Mouse (Mus musculus): ENCODE measurements at regions not wholly inside any gene's neighbourhood (a gene's known extent, or its start where the extent isn't known, plus 50 kb on each side); places are given as distances from the start of the nearest gene placed in this dataset.

GRCm38 (mm10) chr6:95921737-95922136, 191.2 kb upstream of the Fam19a1 start:
- Histone ChIP-seq H3K9ac (no peak overlapping the region), H3K4me1 (replicated peaks; ENCODE audit: control insufficient read depth, insufficient read depth, low read length) (0 out of 2 replicates have a peak, but pooled peaks cover 5% of the 10 kb centered on the region), H3K27me3 (ENCODE audit: control insufficient read depth, insufficient read depth, low read length) (no peaks in the 10 kb centered on the region), H3K4me3 (replicated peaks; ENCODE audit: low read length) (no peak overlapping the region), H3K9me3 (ENCODE audit: control insufficient read depth, low read length) (no peaks in the 10 kb centered on the region), H3K27ac (no peak overlapping the region), H3K36me3 (replicated peaks; ENCODE audit: control insufficient read depth, insufficient read depth) (no peaks in the 10 kb centered on the region), H3K4me2 (replicated peaks) (no peak overlapping the region)
- WGBS = 47% methylated on average over 3 of the region's 3 CpGs
- ATAC-seq (ENCODE audit: low FRiP score) = no peak
- DNase-seq (ENCODE audit: low spot score) = no peak

- no peak for ATAC-seq (ENCODE audit: low FRiP score)
- Histone ChIP-seq H3K9me3 (ENCODE audit: control insufficient read depth, low read length) (no peaks in the 10 kb centered on the region; the same call in 1 of the 2 replicates), H3K4me2 (replicated peaks) (no peak overlapping the region), H3K36me3 (replicated peaks; ENCODE audit: control insufficient read depth, insufficient read depth) (no peaks in the 10 kb centered on the region), H3K4me3 (replicated peaks; ENCODE audit: low read length) (no peak overlapping the region), H3K27ac (no peak overlapping the region), H3K4me1 (replicated peaks; ENCODE audit: control insufficient read depth, insufficient read depth, low read length) (no peaks in the 10 kb centered on the region), H3K27me3 (ENCODE audit: control insufficient read depth, insufficient read depth, low read length) (no peaks in the 10 kb centered on the region), H3K9ac (no peak overlapping the region)
- DNase-seq (ENCODE audit: low spot score) = no peak
- WGBS = 79% methylated on average over 1 of the region's 1 CpGs
Observed at GRCm38 (mm10) chr6:95934561-95934960, 178.4 kb upstream of the Fam19a1 start.

DNA sequence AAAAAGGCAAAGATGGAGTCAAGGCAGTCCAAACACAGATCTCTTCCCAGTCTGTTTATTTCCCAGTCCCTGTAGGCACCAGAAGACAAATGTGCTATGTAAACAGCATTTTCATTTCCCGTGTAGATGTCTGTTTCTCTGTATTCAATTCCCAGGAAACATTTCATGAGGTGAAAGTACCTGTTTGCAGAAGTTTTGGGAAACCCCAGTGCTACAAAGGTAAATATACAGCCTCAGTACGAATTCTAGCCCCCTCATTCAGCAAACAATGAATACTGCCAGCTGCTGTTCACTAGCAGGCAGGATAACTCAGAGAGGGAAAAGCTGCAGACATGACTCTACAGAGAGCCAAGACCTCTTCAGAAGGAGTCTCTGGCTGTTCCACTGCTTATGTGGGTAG, 176.4 kb upstream of the Fam19a1 start:
- ATAC-seq (ENCODE audit: low FRiP score) (no peak), DNase-seq (ENCODE audit: low spot score) (no peak)
- H3K36me3 ChIP-seq (replicated peaks; ENCODE audit: control insufficient read depth, insufficient read depth) = no peaks in the 10 kb centered on the region
- H3K27ac ChIP-seq = no peak overlapping the region
- H3K4me1 ChIP-seq (replicated peaks; ENCODE audit: control insufficient read depth, insufficient read depth, low read length) = no peaks in the 10 kb centered on the region
- H3K27me3 ChIP-seq (ENCODE audit: control insufficient read depth, insufficient read depth, low read length) = no peaks in the 10 kb centered on the region
- H3K4me3 ChIP-seq (replicated peaks; ENCODE audit: low read length) = no peak overlapping the region
- H3K4me2 ChIP-seq (replicated peaks) = no peak overlapping the region
- WGBS = 64% methylated on average over 2 of the region's 2 CpGs
- no peak overlapping the region for H3K9ac ChIP-seq
- no peaks in the 10 kb centered on the region for H3K9me3 ChIP-seq (ENCODE audit: control insufficient read depth, low read length)

DNA sequence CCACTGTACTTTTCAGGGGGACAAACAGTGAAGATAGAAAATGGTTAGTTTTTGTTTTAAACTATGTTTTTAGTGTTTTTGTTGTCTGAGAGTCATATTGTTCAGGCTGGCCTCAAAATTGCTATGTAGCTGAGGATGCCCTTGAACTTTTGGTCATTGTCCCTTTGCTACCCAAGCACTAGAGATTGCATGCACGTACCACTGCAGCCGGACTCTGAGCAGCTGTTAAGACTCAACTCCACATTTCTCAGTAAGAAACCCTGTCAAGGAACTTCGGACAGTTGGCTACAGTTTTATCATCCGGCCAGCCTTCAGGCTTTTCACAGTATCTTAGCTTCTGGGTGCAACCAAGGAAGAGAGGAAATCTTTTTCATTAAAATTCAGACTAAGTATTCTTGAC, 173.9 kb upstream of the Fam19a1 start:
- H3K9me3 ChIP-seq (ENCODE audit: control insufficient read depth, low read length) = no peaks in the 10 kb centered on the region
- no peak overlapping the region for H3K27ac ChIP-seq
- no peak for ATAC-seq (ENCODE audit: low FRiP score)
- no peak overlapping the region for H3K4me3 ChIP-seq (replicated peaks; ENCODE audit: low read length)
- H3K36me3 ChIP-seq (replicated peaks; ENCODE audit: control insufficient read depth, insufficient read depth) = no peaks in the 10 kb centered on the region
- H3K9ac ChIP-seq = no peak overlapping the region
- H3K4me1 ChIP-seq (replicated peaks; ENCODE audit: control insufficient read depth, insufficient read depth, low read length) = no peaks in the 10 kb centered on the region
- 92% methylated on average over 4 of the region's 4 CpGs for WGBS
- no peaks in the 10 kb centered on the region for H3K27me3 ChIP-seq (ENCODE audit: control insufficient read depth, insufficient read depth, low read length)
- DNase-seq (ENCODE audit: low spot score) = no peak
- H3K4me2 ChIP-seq (replicated peaks) = no peak overlapping the region

DNA sequence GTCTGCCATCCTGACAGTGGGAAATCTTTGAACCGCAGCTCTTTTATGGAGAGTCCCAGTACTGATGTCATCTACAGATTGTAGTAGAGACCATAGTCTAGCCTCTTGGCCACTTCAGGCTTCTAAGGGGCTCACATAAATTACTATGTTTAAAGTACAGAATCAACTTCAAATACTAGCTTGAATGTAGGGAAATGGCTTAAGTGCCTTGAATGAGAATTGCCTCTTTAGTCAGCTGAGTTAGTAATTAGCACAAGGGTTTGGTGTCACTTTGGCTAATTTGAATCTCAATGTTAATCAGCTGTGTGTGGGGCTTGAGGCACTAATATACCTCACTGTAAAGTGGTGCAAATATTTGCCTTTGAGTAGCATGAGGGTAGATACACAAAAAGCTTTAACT, 152.2 kb upstream of the Fam19a1 start:
- Histone ChIP-seq H3K27me3 (ENCODE audit: control insufficient read depth, insufficient read depth, low read length) (no peaks in the 10 kb centered on the region), H3K4me2 (replicated peaks) (no peak overlapping the region), H3K36me3 (replicated peaks; ENCODE audit: control insufficient read depth, insufficient read depth) (no peaks in the 10 kb centered on the region), H3K4me3 (replicated peaks; ENCODE audit: low read length) (no peak overlapping the region), H3K9ac (no peak overlapping the region), H3K9me3 (ENCODE audit: control insufficient read depth, low read length) (no peaks in the 10 kb centered on the region), H3K4me1 (replicated peaks; ENCODE audit: control insufficient read depth, insufficient read depth, low read length) (no peaks in the 10 kb centered on the region), H3K27ac (no peak overlapping the region)
- WGBS = 94% methylated on average over 1 of the region's 1 CpGs
- ATAC-seq (ENCODE audit: low FRiP score) (no peak), DNase-seq (ENCODE audit: low spot score) (no peak)

DNA sequence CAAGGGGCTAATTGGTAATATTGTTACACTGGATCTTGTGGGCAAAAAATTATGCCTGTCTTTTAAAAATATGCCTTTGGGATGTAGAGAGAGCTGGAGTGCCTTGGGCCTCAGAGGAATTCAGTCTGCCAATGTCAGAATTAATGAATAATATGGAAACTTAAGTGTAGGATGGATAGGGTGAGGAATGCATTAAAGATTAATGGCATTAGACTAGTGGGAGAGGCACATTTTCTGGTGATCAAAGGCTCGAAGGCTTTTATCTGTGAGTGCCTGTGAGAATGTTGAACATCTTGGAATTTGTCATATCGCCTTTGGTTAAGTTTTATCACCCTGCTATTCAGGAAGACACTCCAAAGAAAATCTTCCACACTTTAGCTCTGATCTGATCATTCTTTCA, 146.7 kb upstream of the Fam19a1 start:
- ATAC-seq (ENCODE audit: low FRiP score) = no peak
- no peaks in the 10 kb centered on the region for H3K4me1 ChIP-seq (replicated peaks; ENCODE audit: control insufficient read depth, insufficient read depth, low read length)
- H3K4me2 ChIP-seq (replicated peaks) = no peak overlapping the region
- DNase-seq (ENCODE audit: low spot score) = no peak
- H3K27me3 ChIP-seq (ENCODE audit: control insufficient read depth, insufficient read depth, low read length) = no peaks in the 10 kb centered on the region
- H3K9me3 ChIP-seq (ENCODE audit: control insufficient read depth, low read length) = no peaks in the 10 kb centered on the region
- no peaks in the 10 kb centered on the region for H3K36me3 ChIP-seq (replicated peaks; ENCODE audit: control insufficient read depth, insufficient read depth)
- WGBS = 58% methylated on average over 2 of the region's 2 CpGs
- no peak overlapping the region for H3K27ac ChIP-seq
- H3K9ac ChIP-seq = no peak overlapping the region
- H3K4me3 ChIP-seq (replicated peaks; ENCODE audit: low read length) = no peak overlapping the region

DNA sequence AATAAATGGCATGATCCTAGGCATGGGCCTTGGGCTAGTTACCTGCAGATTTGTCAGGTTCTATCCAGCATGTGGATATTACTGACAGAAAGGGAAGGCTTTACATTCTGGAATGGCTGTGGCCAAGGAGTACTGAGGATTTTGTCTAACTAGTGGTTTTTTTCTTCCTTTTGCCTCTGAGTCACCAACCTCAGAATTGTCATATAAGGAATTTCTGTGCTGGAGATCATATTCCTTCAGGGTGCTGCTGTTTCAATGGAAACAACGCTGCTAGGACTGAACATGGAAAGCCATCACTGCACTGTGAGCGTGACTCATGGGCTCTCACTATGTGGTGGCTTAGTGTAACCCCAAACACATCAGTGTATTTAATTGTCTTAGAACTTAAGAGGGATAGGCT, 137.0 kb upstream of the Fam19a1 start:
- Histone ChIP-seq H3K4me3 (replicated peaks; ENCODE audit: low read length) (no peak overlapping the region), H3K27me3 (ENCODE audit: control insufficient read depth, insufficient read depth, low read length) (no peaks in the 10 kb centered on the region), H3K27ac (no peak overlapping the region), H3K9ac (no peak overlapping the region), H3K36me3 (replicated peaks; ENCODE audit: control insufficient read depth, insufficient read depth) (no peaks in the 10 kb centered on the region), H3K4me2 (replicated peaks) (no peak overlapping the region), H3K4me1 (replicated peaks; ENCODE audit: control insufficient read depth, insufficient read depth, low read length) (no peaks in the 10 kb centered on the region), H3K9me3 (ENCODE audit: control insufficient read depth, low read length) (no peaks in the 10 kb centered on the region)
- 94% methylated on average over 2 of the region's 2 CpGs for WGBS
- DNase-seq (ENCODE audit: low spot score) (no peak), ATAC-seq (ENCODE audit: low FRiP score) (no peak)

DNA sequence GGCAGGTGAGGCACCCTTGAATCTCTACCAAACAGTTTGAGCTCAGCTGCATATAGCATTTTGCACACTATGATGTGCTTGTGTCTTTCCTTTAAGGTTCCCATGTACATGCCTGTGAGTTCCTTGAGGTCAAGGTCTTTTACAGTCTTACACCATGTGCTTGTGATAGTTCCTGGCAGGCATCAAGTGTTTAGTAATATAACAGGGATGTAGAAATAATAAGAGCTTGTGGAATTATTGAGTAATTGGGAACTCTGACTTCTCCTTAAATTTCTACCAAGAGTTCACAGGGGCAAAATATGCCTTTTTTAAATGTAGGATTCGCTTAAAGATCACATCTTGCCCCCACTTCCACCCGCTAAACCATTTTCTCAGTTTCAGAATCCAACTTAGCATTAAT, 115.9 kb upstream of the Fam19a1 start:
- Histone ChIP-seq H3K4me1 (replicated peaks; ENCODE audit: control insufficient read depth, insufficient read depth, low read length) (0 out of 2 replicates have a peak, but pooled peaks cover 8% of the 10 kb centered on the region), H3K4me3 (replicated peaks; ENCODE audit: low read length) (no peak overlapping the region), H3K27ac (no peak overlapping the region), H3K36me3 (replicated peaks; ENCODE audit: control insufficient read depth, insufficient read depth) (no peaks in the 10 kb centered on the region), H3K4me2 (replicated peaks) (no peak overlapping the region), H3K9me3 (ENCODE audit: control insufficient read depth, low read length) (no peaks in the 10 kb centered on the region), H3K27me3 (ENCODE audit: control insufficient read depth, insufficient read depth, low read length) (no peaks in the 10 kb centered on the region), H3K9ac (no peak overlapping the region)
- DNase-seq (ENCODE audit: low spot score) (no peak), ATAC-seq (ENCODE audit: low FRiP score) (no peak)
- WGBS = 85% methylated on average over 2 of the region's 2 CpGs

DNA sequence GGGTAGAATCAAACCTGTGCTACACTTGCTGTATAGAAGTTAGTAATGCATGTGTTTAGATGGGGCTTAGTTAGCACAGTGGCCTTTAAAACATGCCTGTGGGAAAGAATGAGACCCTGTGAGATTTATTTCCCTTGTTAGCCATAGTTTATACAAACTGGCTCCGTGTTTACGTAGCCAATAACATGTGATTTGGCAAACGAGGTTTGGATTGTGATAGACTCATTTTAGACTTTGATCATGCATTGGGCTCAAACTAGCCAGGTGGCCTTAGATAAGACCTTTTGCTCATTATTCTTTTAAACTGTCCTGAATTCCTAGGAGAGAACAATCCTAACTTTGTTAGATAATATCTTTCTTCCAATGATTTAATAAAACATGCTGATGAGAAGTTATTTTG, 115.2 kb upstream of the Fam19a1 start:
- 83% methylated on average over 3 of the region's 3 CpGs for WGBS
- Histone ChIP-seq H3K36me3 (replicated peaks; ENCODE audit: control insufficient read depth, insufficient read depth) (no peaks in the 10 kb centered on the region), H3K9me3 (ENCODE audit: control insufficient read depth, low read length) (no peaks in the 10 kb centered on the region), H3K27me3 (ENCODE audit: control insufficient read depth, insufficient read depth, low read length) (no peaks in the 10 kb centered on the region), H3K4me2 (replicated peaks) (no peak overlapping the region), H3K27ac (no peak overlapping the region), H3K4me1 (replicated peaks; ENCODE audit: control insufficient read depth, insufficient read depth, low read length) (0 out of 2 replicates have a peak, but pooled peaks cover 8% of the 10 kb centered on the region), H3K9ac (no peak overlapping the region), H3K4me3 (replicated peaks; ENCODE audit: low read length) (no peak overlapping the region)
- no peak for ATAC-seq (ENCODE audit: low FRiP score)
- no peak for DNase-seq (ENCODE audit: low spot score)

DNA sequence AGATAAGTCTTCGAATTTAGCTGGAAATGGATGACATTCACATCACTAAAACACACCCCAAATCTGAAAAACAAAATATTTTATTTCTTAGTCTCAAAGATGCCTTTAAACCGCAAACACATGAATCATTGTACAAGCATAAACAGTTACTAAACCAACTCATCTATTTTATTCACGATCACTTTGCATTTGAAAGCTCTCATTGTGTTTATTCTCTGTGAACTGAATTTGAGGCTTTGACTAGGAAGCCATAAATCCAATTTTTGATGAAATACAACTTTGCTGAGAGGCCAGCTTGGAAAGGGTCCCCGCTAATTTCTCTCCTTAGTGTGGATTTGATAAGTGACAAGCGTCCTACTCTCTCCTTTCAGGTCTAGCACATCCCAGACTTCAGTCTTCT, 113.5 kb upstream of the Fam19a1 start:
- no peak overlapping the region for H3K9ac ChIP-seq
- ATAC-seq (ENCODE audit: low FRiP score) (no peak), DNase-seq (ENCODE audit: low spot score) (no peak)
- no peak overlapping the region for H3K4me2 ChIP-seq (replicated peaks)
- H3K27me3 ChIP-seq (ENCODE audit: control insufficient read depth, insufficient read depth, low read length) = no peaks in the 10 kb centered on the region
- H3K36me3 ChIP-seq (replicated peaks; ENCODE audit: control insufficient read depth, insufficient read depth) = no peaks in the 10 kb centered on the region
- H3K4me3 ChIP-seq (replicated peaks; ENCODE audit: low read length) = no peak overlapping the region
- 88% methylated on average over 5 of the region's 5 CpGs for WGBS
- no peak overlapping the region for H3K27ac ChIP-seq
- H3K4me1 ChIP-seq (replicated peaks; ENCODE audit: control insufficient read depth, insufficient read depth, low read length) = 0 out of 2 replicates have a peak, but pooled peaks cover 8% of the 10 kb centered on the region
- no peaks in the 10 kb centered on the region for H3K9me3 ChIP-seq (ENCODE audit: control insufficient read depth, low read length)
